Mouse (Mus musculus) telencephalon, adult 2 months (tissue): ENCODE measurements at regions not wholly inside any gene's neighbourhood (a gene's known extent, or its start where the extent isn't known, plus 50 kb on each side); places are given as distances from the start of the nearest gene placed in this dataset.
A peak's percentile ranks its signal among the peaks of the same experiment; 100 is the strongest.

Experiments used
- DNase-seq: peaks from one replicate; pipeline ENCODE4 v3.0.0-alpha.2; 2011; ENCODE audit warnings: low read depth, low spot score

- no peak for DNase-seq
Measured at GRCm38 (mm10) chr13:84565644-84566532, 343.8 kb downstream of the Tmem161b start.

GRCm38 (mm10) chr13:84566533-84566832 lies 344.4 kb downstream of the Tmem161b start:
- no peak for DNase-seq

GRCm38 (mm10) chr13:84569371-84569770 lies 347.3 kb downstream of the Tmem161b start:
- DNase-seq: no peak

GRCm38 (mm10) chr13:84570206-84570605 lies 348.1 kb downstream of the Tmem161b start:
- no peak for DNase-seq

- DNase-seq: peak; percentile 29
Measured at GRCm38 (mm10) chr13:84570984-84571844, 349.1 kb downstream of the Tmem161b start.

- DNase-seq: no peak
Measured at GRCm38 (mm10) chr13:84571845-84572193, 349.7 kb downstream of the Tmem161b start.

- no peak for DNase-seq
Measured at GRCm38 (mm10) chr13:84572231-84572630, 350.1 kb downstream of the Tmem161b start.

GRCm38 (mm10) chr13:84596585-84597142 lies 374.6 kb downstream of the Tmem161b start:
- no peak for DNase-seq

- DNase-seq: no peak
Measured at GRCm38 (mm10) chr13:84602612-84603011, 380.5 kb downstream of the Tmem161b start.

GRCm38 (mm10) chr13:84612497-84612896 lies 390.4 kb downstream of the Tmem161b start:
- DNase-seq: no peak

- peak; percentile 97 for DNase-seq
Measured at GRCm38 (mm10) chr13:84613004-84613403, 390.9 kb downstream of the Tmem161b start.

GRCm38 (mm10) chr13:84624691-84625090 lies 402.6 kb downstream of the Tmem161b start:
- no peak for DNase-seq

GRCm38 (mm10) chr13:84625527-84625926 lies 403.4 kb downstream of the Tmem161b start:
- no peak for DNase-seq

- DNase-seq: no peak
Measured at GRCm38 (mm10) chr13:84625927-84626326, 403.8 kb downstream of the Tmem161b start.

- no peak for DNase-seq
Measured at GRCm38 (mm10) chr13:84626397-84626796, 404.3 kb downstream of the Tmem161b start.

- no peak for DNase-seq
Measured at GRCm38 (mm10) chr13:84630686-84631085, 408.6 kb downstream of the Tmem161b start.

GRCm38 (mm10) chr13:84632493-84632892 lies 410.4 kb downstream of the Tmem161b start:
- peak; percentile 40 for DNase-seq

GRCm38 (mm10) chr13:84636831-84637230 lies 414.7 kb downstream of the Tmem161b start:
- no peak for DNase-seq

- no peak for DNase-seq
Measured at GRCm38 (mm10) chr13:84637606-84638005, 415.5 kb downstream of the Tmem161b start.

GRCm38 (mm10) chr13:84638401-84638934 lies 416.4 kb downstream of the Tmem161b start:
- DNase-seq: no peak

- DNase-seq: no peak
Measured at GRCm38 (mm10) chr13:84639087-84640022, 417.3 kb downstream of the Tmem161b start.
